Mouse (Mus musculus) urinary bladder, postnatal 36 days (tissue): ENCODE data around the gene Bglap.
"Not testable (repeated sequence)": the region's sequence is repeated elsewhere in the genome, so short reads cannot be mapped to it uniquely, and the experiment has no call there.

Experiments
- DNase-seq, 2 experiments: peaks; one replicate each; pipeline ENCODE4 v3.0.0; 2022; ENCODE audit warnings: low spot score in 2 of 2, mixed read lengths in 1 of 2

Gene Bglap

GRCm38 (mm10) chr3:88395288-88395687 lies 11.0 kb upstream of the Bglap start:
- DNase-seq: no peak

GRCm38 (mm10) chr3:88393776-88394375 lies 9.6 kb upstream of the Bglap start:
- no peak for DNase-seq

GRCm38 (mm10) chr3:88382383-88382782 lies 1.9 kb downstream of the Bglap start:
- DNase-seq: not testable (repeated sequence)

- peak in 1 of 2 experiments; percentile 22 for DNase-seq
These were observed 2.6 kb downstream of the Bglap start for GRCm38 (mm10) chr3:88381389-88382315.

GRCm38 (mm10) chr3:88378599-88378998 lies 5.7 kb downstream of the Bglap start, which contains the start of gene Bglap2:
Bglap2 (minus strand) TSS chr3:88378699.
- DNase-seq: not testable (repeated sequence)

GRCm38 (mm10) chr3:88376644-88377043 lies 7.6 kb downstream of the Bglap start:
- DNase-seq: not testable (repeated sequence)

- DNase-seq: not testable (repeated sequence)
These were observed 8.3 kb downstream of the Bglap start for GRCm38 (mm10) chr3:88375750-88376626.

GRCm38 (mm10) chr3:88372643-88373042 lies 11.6 kb downstream of the Bglap start, which contains the start of gene Bglap3:
Bglap3 (minus strand) TSS chr3:88372743.
- DNase-seq: not testable (repeated sequence)

GRCm38 (mm10) chr3:88368511-88368910 lies 15.8 kb downstream of the Bglap start:
- not testable (repeated sequence) for DNase-seq

GRCm38 (mm10) chr3:88367517-88367916 lies 16.7 kb downstream of the Bglap start:
- not testable (repeated sequence) for DNase-seq

- DNase-seq: peak; percentile 48 to 61
These were observed 17.3 kb downstream of the Bglap start for GRCm38 (mm10) chr3:88366830-88367428.

- no peak for DNase-seq
These were observed 18.4 kb downstream of the Bglap start for GRCm38 (mm10) chr3:88365705-88366361.

GRCm38 (mm10) chr3:88364337-88364736 lies 19.9 kb downstream of the Bglap start, which contains the start of gene Paqr6:
Paqr6 (plus strand) TSS chr3:88364584.
- DNase-seq: peak; percentile 65 to 80

- no peak for DNase-seq
These were observed 20.6 kb downstream of the Bglap start for GRCm38 (mm10) chr3:88363700-88364099.

GRCm38 (mm10) chr3:88361612-88362313 lies 22.5 kb downstream of the Bglap start:
- no peak for DNase-seq

GRCm38 (mm10) chr3:88361096-88361495 lies 23.2 kb downstream of the Bglap start:
- no peak for DNase-seq

GRCm38 (mm10) chr3:88359989-88360388 lies 24.3 kb downstream of the Bglap start:
- DNase-seq: no peak

- no peak for DNase-seq
These were observed 24.7 kb downstream of the Bglap start for GRCm38 (mm10) chr3:88359584-88359983.

- DNase-seq: peak in 1 of 2 experiments; percentile 31
These were observed 29.7 kb downstream of the Bglap start for GRCm38 (mm10) chr3:88354396-88355165.
